Comparison of ENCODE assay signal across 8 mouse cellular contexts in genomic region chr6:22325364-22326072, GRCm38 (mm10). TPM values are rescaled to one million over a fixed set of nuclear protein-coding genes. Genes with fewer than 3 reads are reported as not detected.
DNase-seq lines count a peak whose midpoint lies in the region; ATAC-seq lines count a peak whose summit lies in the region.

No protein-coding gene starts in this region.

- H3K27me3 ChIP-seq in embryonic facial prominence, embryonic 10.5 days (replicated peaks; ENCODE audit: low read depth, poor library complexity, severe bottlenecking), result no peaks in the 10 kb centered on the region
- no peaks in the 10 kb centered on the region for H3K27me3 ChIP-seq in lung, embryonic 16.5 days (ENCODE audit: control insufficient read depth, insufficient read depth, low read depth, low read length)

- no peaks in the 10 kb centered on the region for H3K4me1 ChIP-seq in embryonic facial prominence, embryonic 10.5 days
- H3K4me1 ChIP-seq in lung, embryonic 16.5 days (replicated peaks; ENCODE audit: control insufficient read depth, insufficient read depth, low read length), result peaks cover 9% of the 10 kb centered on the region

- intact Hi-C loops in heart, postnatal 10 days (cut with DNase I), result loop anchor here (1.0 to 5.0 kb wide), 4 partner anchors 31 to 657 kb away; partner anchors contain the start of gene Fam3c

- peak; percentile 83 for DNase-seq in CD4-positive, CD25-positive, alpha-beta regulatory T cell, adult 2 months (ENCODE audit: low read depth, low spot score)
- peak; percentile 89 for DNase-seq in adrenal gland, postnatal 14 days
- peak; percentile 74 for DNase-seq in embryonic facial prominence, embryonic 10.5 days (ENCODE audit: low spot score)
- DNase-seq in heart, postnatal 10 days, result peak; percentile 77 to 90
- peak; percentile 54 to 87 for DNase-seq in layer of hippocampus, adult 8-10 months (ENCODE audit: low spot score in 2 of 2)
- peak; percentile 73 for DNase-seq in ovary, postnatal 36 days (ENCODE audit: low spot score)
- DNase-seq in thymus, postnatal 14 days, result peak; percentile 75

- no peak overlapping the region for H3K4me3 ChIP-seq in embryonic facial prominence, embryonic 10.5 days
- H3K4me3 ChIP-seq in lung, embryonic 16.5 days (ENCODE audit: low read length), result no peak overlapping the region

- H3K9me3 ChIP-seq in embryonic facial prominence, embryonic 10.5 days, result no peaks in the 10 kb centered on the region
- H3K9me3 ChIP-seq in lung, embryonic 16.5 days (ENCODE audit: control insufficient read depth, low read length), result no peaks in the 10 kb centered on the region

- ATAC-seq in lung, embryonic 16.5 days (ENCODE audit: low read depth), result peak; percentile 54

- no peak overlapping the region for H3K4me2 ChIP-seq in lung, embryonic 16.5 days (ENCODE audit: low read depth, low read length)

- 60% methylated on average over 13 of the region's 13 CpGs for WGBS in embryonic facial prominence, embryonic 10.5 days
- 53% methylated on average over 13 of the region's 13 CpGs for WGBS in lung, embryonic 16.5 days

- peaks cover 41% of the 10 kb centered on the region for H3K36me3 ChIP-seq in embryonic facial prominence, embryonic 10.5 days (replicated peaks)
- peaks cover under 1% of the 10 kb centered on the region; the same call in 1 of the 2 replicates for H3K36me3 ChIP-seq in lung, embryonic 16.5 days (ENCODE audit: control insufficient read depth, insufficient read depth, low read length)

- no peak overlapping the region for H3K9ac ChIP-seq in lung, embryonic 16.5 days (ENCODE audit: low read length)

- H3K27ac ChIP-seq in embryonic facial prominence, embryonic 10.5 days (replicated peaks), result no peak overlapping the region
- H3K27ac ChIP-seq in lung, embryonic 16.5 days (ENCODE audit: low read length), result no peak overlapping the region

RNA-seq across cellular contexts. Expression of gene Fam3c, which starts 30.5 kb away (rescaled TPM):
- 47.7 and 52.0 TPM in 2 replicates for total RNA-seq in adrenal gland, postnatal 14 days (2021)
- polyA plus RNA-seq in embryonic facial prominence, embryonic 10.5 days (2016; fragmentation: Nextera tagmentation; extraction: Ambion mirVana), result 36.6 and 37.2 TPM in 2 replicates
- total RNA-seq in heart, postnatal 10 days (2021), result 10 to 100 TPM; 33.4 to 36.7 TPM
- total RNA-seq in layer of hippocampus, adult 8-10 months (2022), result 10 to 100 TPM; 51.5 to 57.7 (median 52.9) TPM
- 63.5 and 76.4 TPM in 2 replicates for polyA plus RNA-seq in lung, embryonic 16.5 days (2015; fragmentation: Nextera tagmentation; extraction: Ambion mirVana)

RNA-seq across cellular contexts. Expression of gene Wnt16, which starts 37.5 kb away (rescaled TPM):
- total RNA-seq in adrenal gland, postnatal 14 days (2021), result 0.41 and 0.79 TPM in 2 replicates
- polyA plus RNA-seq in embryonic facial prominence, embryonic 10.5 days (2016; fragmentation: Nextera tagmentation; extraction: Ambion mirVana), result 0.57 and 0.83 TPM in 2 replicates
- under 1 TPM; 0.38 to 0.64 TPM for total RNA-seq in heart, postnatal 10 days (2021)
- 1 to 10 TPM in 3 of 4 experiments, under 1 TPM in 1; 0.73 to 1.7 (median 1.2) TPM for total RNA-seq in layer of hippocampus, adult 8-10 months (2022)
- 0.18 and 0.19 TPM in 2 replicates for polyA plus RNA-seq in lung, embryonic 16.5 days (2015; fragmentation: Nextera tagmentation; extraction: Ambion mirVana)
